Mouse (Mus musculus) lung, postnatal 0 days (tissue): ENCODE measurements around the gene Kif2a. TPM values are rescaled to one million over a fixed set of nuclear protein-coding genes. Genes with fewer than 3 reads are reported as not detected.

Experiments used
- ATAC-seq: fragments of 200-750 bp; cut with Nextera tagmentation; 2 replicates; pipeline ENCODE4 v1.8.0; 2017; ENCODE audit warnings: moderate library complexity
- DNase-seq: peaks from one replicate; pipeline ENCODE4 v3.0.0-alpha.2; 2016; ENCODE audit warnings: low spot score
- H3K27ac ChIP-seq: fragments of 300-500 bp; sonication (generic); 2 replicates; pipeline ENCODE4 v1.5.1; 2014; ENCODE audit warnings: antibody characterized with exemption, mild to moderate bottlenecking, low read length, mixed read lengths
- H3K27me3 ChIP-seq: fragments of 300-500 bp; sonication (generic); replicated peaks from 2 replicates; pipeline ENCODE4 v1.6.1; 2014; ENCODE audit warnings: low read length, mixed read lengths; ENCODE audit not compliant: insufficient read depth
- H3K36me3 ChIP-seq: fragments of 300-500 bp; sonication (generic); 2 replicates; pipeline ENCODE4 v1.6.1; 2014; ENCODE audit warnings: low read length, mixed read lengths; ENCODE audit not compliant: insufficient read depth
- H3K4me1 ChIP-seq: fragments of 300-500 bp; sonication (generic); 2 replicates; pipeline ENCODE4 v1.6.1; 2014; ENCODE audit warnings: antibody characterized with exemption, low read depth, low read length, mixed read lengths; ENCODE audit not compliant: insufficient read depth
- H3K4me2 ChIP-seq: fragments of 300-500 bp; sonication (generic); replicated peaks from 2 replicates; pipeline ENCODE4 v1.6.1; 2014; ENCODE audit warnings: low read depth, mild to moderate bottlenecking, low read length, moderate library complexity, mixed read lengths
- H3K4me3 ChIP-seq: fragments of 300-500 bp; sonication (generic); 2 replicates; pipeline ENCODE4 v1.5.1; 2014; ENCODE audit warnings: low read depth, low read length
- H3K9ac ChIP-seq: fragments of 300-500 bp; sonication (generic); replicated peaks from 2 replicates; pipeline ENCODE4 v1.6.1; 2014; ENCODE audit warnings: low read depth, mild to moderate bottlenecking
- H3K9me3 ChIP-seq: fragments of 300-500 bp; sonication (generic); 2 replicates; pipeline ENCODE4 v1.6.1; 2016; ENCODE audit warnings: low read length, mixed read lengths
- CTCF ChIP-seq: IDR thresholded peaks from 2 replicates; pipeline ENCODE4 v1.5.1; 2016; ENCODE audit warnings: antibody characterized with exemption, mild to moderate bottlenecking
- EP300 ChIP-seq: IDR thresholded peaks from 2 replicates; pipeline ENCODE4 v1.6.1; 2016; ENCODE audit warnings: antibody characterized with exemption, mild to moderate bottlenecking, control low read depth
- WGBS: fragments of 180-500 bp; shearing (Covaris S2); extraction: QIAGEN DNeasy Blood & Tissue Kit; methylation state at CpG from one replicate; pipeline ENCODE4 v1.1.7; 2014; 5-methylcytosine and 5-hydroxymethylcytosine counted together
- polyA plus RNA-seq: library from polyadenylated mRNA; unstranded; fragments of >200 nt; fragmentation: Nextera tagmentation; extraction: Ambion mirVana; gene quantifications from 2 replicates; pipeline ENCODE4 v1.2.1, GENCODE M21; 2015

Gene Kif2a
- polyA plus RNA-seq, 1 experiment from 2014 or later, result 19.6 TPM

DNA sequence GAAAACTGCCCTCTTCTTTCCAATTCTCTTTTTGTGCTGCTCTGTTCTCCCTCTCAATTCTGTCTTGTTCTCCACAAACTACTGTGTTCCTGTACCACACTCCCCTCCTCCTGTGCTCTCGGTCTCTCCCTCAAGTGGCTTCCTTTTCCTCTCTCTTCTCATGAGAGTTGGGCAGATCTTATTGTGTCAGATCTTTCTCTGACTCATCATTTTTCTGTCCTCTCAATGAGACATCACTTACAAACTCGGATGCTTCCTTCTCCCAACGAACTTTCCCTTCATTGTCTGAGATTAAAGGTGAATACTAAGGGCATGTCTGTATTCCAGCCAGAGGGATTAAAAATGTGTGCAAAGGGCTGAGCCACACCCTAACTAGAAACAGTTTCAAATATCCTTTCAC, 3.7 kb upstream of the Kif2a start:
- H3K27me3 ChIP-seq, result no peaks in the 10 kb centered on the region
- ATAC-seq (no peak), DNase-seq (no peak)
- no peak overlapping the region for H3K4me3 ChIP-seq
- H3K9ac ChIP-seq, result no peak overlapping the region
- H3K36me3 ChIP-seq, result no peaks in the 10 kb centered on the region
- H3K4me2 ChIP-seq, result no peak overlapping the region
- TF ChIP-seq CTCF, result no peak
- TF ChIP-seq EP300, result no peak
- H3K9me3 ChIP-seq, result no peaks in the 10 kb centered on the region
- H3K27ac ChIP-seq, result no peak overlapping the region
- 45% methylated on average over 3 of the region's 3 CpGs for WGBS
- H3K4me1 ChIP-seq, result no peaks in the 10 kb centered on the region

- peak overlapping the region; percentile 76 for H3K9ac ChIP-seq
- H3K36me3 ChIP-seq, result no peaks in the 10 kb centered on the region
- peak; percentile 95 for DNase-seq
- H3K9me3 ChIP-seq, result no peaks in the 10 kb centered on the region
- no peak for TF ChIP-seq EP300
- TF ChIP-seq CTCF, result no peak
- H3K27ac ChIP-seq, result peak overlapping the region; percentile 90
- no peaks in the 10 kb centered on the region for H3K4me1 ChIP-seq
- no peaks in the 10 kb centered on the region for H3K27me3 ChIP-seq
- peak overlapping the region; percentile 76 for H3K4me3 ChIP-seq
- WGBS, result 1% methylated on average over 60 of the region's 97 CpGs
- peak overlapping the region; percentile 75 for H3K4me2 ChIP-seq
- peak; percentile 98 for ATAC-seq
Measured at GRCm38 (mm10) chr13:107022266-107023171, 593 bp upstream of the Kif2a start.

- Histone ChIP-seq H3K4me2 (no peak overlapping the region), H3K4me3 (no peak overlapping the region), H3K36me3 (no peaks in the 10 kb centered on the region), H3K9ac (no peak overlapping the region), H3K27ac (no peak overlapping the region), H3K9me3 (no peaks in the 10 kb centered on the region), H3K4me1 (no peaks in the 10 kb centered on the region; the same call in 1 of the 2 replicates), H3K27me3 (no peaks in the 10 kb centered on the region)
- DNase-seq, result no peak
- ATAC-seq, result no peak
- WGBS, result 52% methylated on average over 2 of the region's 2 CpGs
- no peak for TF ChIP-seq EP300
- TF ChIP-seq CTCF, result no peak
Measured at GRCm38 (mm10) chr13:107019443-107019842, 2.5 kb downstream of the Kif2a start.

- no peak overlapping the region for H3K9ac ChIP-seq
- no peak overlapping the region for H3K4me3 ChIP-seq
- TF ChIP-seq EP300 (no peak), CTCF (no peak)
- H3K4me1 ChIP-seq, result no peaks in the 10 kb centered on the region; the same call in 1 of the 2 replicates
- H3K27ac ChIP-seq, result no peak overlapping the region
- no peaks in the 10 kb centered on the region for H3K36me3 ChIP-seq
- no peaks in the 10 kb centered on the region for H3K27me3 ChIP-seq
- 52% methylated on average over 2 of the region's 2 CpGs for WGBS
- DNase-seq (no peak), ATAC-seq (no peak)
- no peak overlapping the region for H3K4me2 ChIP-seq
- H3K9me3 ChIP-seq, result no peaks in the 10 kb centered on the region
Measured at GRCm38 (mm10) chr13:107013926-107014325, 8.0 kb downstream of the Kif2a start.

DNA sequence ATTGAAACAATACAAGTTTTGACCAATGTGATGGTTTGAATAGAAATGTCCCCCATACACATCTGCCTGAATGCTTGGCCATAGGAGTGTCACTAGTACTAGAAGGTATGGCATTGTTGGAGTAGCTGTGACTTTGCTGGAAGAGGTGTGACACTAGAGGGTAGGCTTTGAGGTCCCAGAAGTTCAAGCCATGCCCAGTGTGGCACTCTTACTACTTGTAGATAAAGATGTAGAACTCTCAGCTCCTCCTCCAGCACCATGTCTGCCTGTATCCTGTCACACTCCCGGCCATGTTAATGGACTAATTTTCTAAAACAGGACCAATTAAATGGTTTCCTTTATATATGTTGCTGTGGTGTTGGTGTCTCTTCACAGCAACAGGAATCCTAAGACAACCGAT, 10.3 kb downstream of the Kif2a start:
- Histone ChIP-seq H3K4me3 (no peak overlapping the region), H3K4me1 (no peaks in the 10 kb centered on the region; the same call in 1 of the 2 replicates), H3K27ac (no peak overlapping the region), H3K9ac (no peak overlapping the region), H3K27me3 (no peaks in the 10 kb centered on the region), H3K9me3 (no peaks in the 10 kb centered on the region), H3K4me2 (no peak overlapping the region), H3K36me3 (no peaks in the 10 kb centered on the region)
- DNase-seq, result no peak
- ATAC-seq, result no peak
- 75% methylated on average over 2 of the region's 2 CpGs for WGBS
- TF ChIP-seq CTCF (no peak), EP300 (no peak)

GRCm38 (mm10) chr13:107008174-107008573, 13.8 kb downstream of the Kif2a start:
- Histone ChIP-seq H3K4me3 (no peak overlapping the region), H3K9me3 (no peaks in the 10 kb centered on the region), H3K4me1 (no peaks in the 10 kb centered on the region; the same call in 1 of the 2 replicates), H3K9ac (no peak overlapping the region), H3K36me3 (no peaks in the 10 kb centered on the region), H3K27ac (no peak overlapping the region), H3K27me3 (no peaks in the 10 kb centered on the region), H3K4me2 (no peak overlapping the region)
- 70% methylated on average over 4 of the region's 4 CpGs for WGBS
- no peak for ATAC-seq
- DNase-seq, result no peak
- TF ChIP-seq EP300 (no peak), CTCF (no peak)
